Mouse (Mus musculus) hindbrain, embryonic 11.5 days (tissue): ENCODE results near the gene E030018B13Rik. TPM values are rescaled to one million over a fixed set of nuclear protein-coding genes. Genes with fewer than 3 reads are reported as not detected.

Experiments used
- ATAC-seq: fragments of 200-750 bp; cut with Nextera tagmentation; 2 replicates; pipeline ENCODE4 v1.8.0; 2017; ENCODE audit warnings: mild to moderate bottlenecking, moderate TSS enrichment, moderate library complexity; ENCODE audit not compliant: low FRiP score
- DNase-seq: peaks from one replicate; pipeline ENCODE4 v3.0.0-alpha.2; 2015; ENCODE audit warnings: low spot score
- H3K27ac ChIP-seq: fragments of 300-500 bp; sonication (generic); 2 replicates; pipeline ENCODE4 v1.5.1; 2014; ENCODE audit warnings: mild to moderate bottlenecking, low read depth, low read length
- H3K27me3 ChIP-seq: fragments of 300-500 bp; sonication (generic); 2 replicates; pipeline ENCODE4 v1.6.1; 2014; ENCODE audit warnings: mild to moderate bottlenecking, low read length, moderate library complexity, mixed read lengths; ENCODE audit not compliant: control insufficient read depth, insufficient read depth
- H3K36me3 ChIP-seq: fragments of 300-500 bp; sonication (generic); 2 replicates; pipeline ENCODE4 v1.6.1; 2014; ENCODE audit warnings: mild to moderate bottlenecking, low read length, moderate library complexity, mixed read lengths; ENCODE audit not compliant: control insufficient read depth, insufficient read depth
- H3K4me1 ChIP-seq: fragments of 300-500 bp; sonication (generic); replicated peaks from 2 replicates; pipeline ENCODE4 v1.6.1; 2014; ENCODE audit warnings: low read length, mixed read lengths; ENCODE audit not compliant: control insufficient read depth, insufficient read depth
- H3K4me2 ChIP-seq: fragments of 300-500 bp; sonication (generic); replicated peaks from 2 replicates; pipeline ENCODE4 v1.6.1; 2014; ENCODE audit warnings: mild to moderate bottlenecking, low read depth, low read length
- H3K4me3 ChIP-seq: fragments of 300-500 bp; sonication (generic); 2 replicates; pipeline ENCODE4 v1.5.1; 2014; ENCODE audit warnings: low read depth, low read length
- H3K9ac ChIP-seq: fragments of 300-500 bp; sonication (generic); 2 replicates; pipeline ENCODE4 v1.6.1; 2014; ENCODE audit warnings: low read depth, low read length
- H3K9me3 ChIP-seq: fragments of 300-500 bp; sonication (generic); 2 replicates; pipeline ENCODE4 v1.6.1; 2016; ENCODE audit warnings: low read length; ENCODE audit not compliant: control insufficient read depth
- WGBS: fragments of 180-500 bp; shearing (Covaris S2); extraction: QIAGEN DNeasy Blood & Tissue Kit; methylation state at CpG from one replicate; pipeline ENCODE4 v1.1.7; 2014; 5-methylcytosine and 5-hydroxymethylcytosine counted together
- polyA plus RNA-seq: library from polyadenylated mRNA; unstranded; fragments of >200 nt; fragmentation: Nextera tagmentation; extraction: Ambion mirVana; gene quantifications from 2 replicates; pipeline ENCODE4 v1.2.1, GENCODE M21; 2014

The E030018B13Rik gene
- 0.28 TPM in 1 of 2 replicates, not detected in the other for polyA plus RNA-seq

DNA sequence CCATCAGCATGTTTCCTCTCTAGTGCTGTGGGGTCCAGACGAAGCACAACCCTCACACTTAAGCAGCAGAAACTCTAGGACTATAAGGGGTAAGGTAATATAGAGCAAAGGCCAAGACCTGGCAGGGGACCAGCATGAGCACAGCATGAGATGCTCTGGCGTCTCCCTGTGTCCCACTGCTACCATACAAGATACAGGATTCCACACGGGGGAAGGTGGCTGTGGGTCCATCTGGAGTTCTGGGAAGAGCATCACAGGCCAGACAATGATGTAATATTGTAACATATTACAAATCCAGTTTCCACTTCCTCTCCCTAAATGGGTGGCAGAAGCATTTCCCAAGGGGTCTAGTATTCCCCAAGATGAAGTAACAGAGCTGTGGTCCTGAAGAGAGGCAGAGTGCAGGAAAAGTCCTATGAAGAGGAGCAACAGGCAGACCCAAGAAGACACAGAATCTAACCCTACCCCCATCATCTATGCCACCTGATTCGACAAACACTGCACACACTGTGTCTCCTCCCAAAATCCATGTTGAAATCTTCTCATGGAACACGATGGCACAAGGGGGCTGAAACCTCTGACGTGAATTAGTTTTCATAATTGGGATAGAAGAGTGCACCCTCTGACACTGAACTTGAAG lies at the start of gene E030018B13Rik:
Gene E030018B13Rik, plus strand, starts transcription at position 590 of the 640 bp plus-strand sequence.
- no peak for DNase-seq
- H3K27me3 ChIP-seq, result no peaks in the 10 kb centered on the region
- no peaks in the 10 kb centered on the region for H3K9me3 ChIP-seq
- H3K4me2 ChIP-seq, result no peak within 1 kb of the TSS
- no peak within 1 kb of the TSS for H3K9ac ChIP-seq
- ATAC-seq, result no peak
- no peak within 1 kb of the TSS for H3K27ac ChIP-seq
- H3K4me1 ChIP-seq, result peaks cover 18% of the 10 kb centered on the region
- H3K4me3 ChIP-seq, result no peak within 1 kb of the TSS
- no peaks in the 10 kb centered on the region for H3K36me3 ChIP-seq
- WGBS, result 88% methylated on average over 6 of the region's 6 CpGs

DNA sequence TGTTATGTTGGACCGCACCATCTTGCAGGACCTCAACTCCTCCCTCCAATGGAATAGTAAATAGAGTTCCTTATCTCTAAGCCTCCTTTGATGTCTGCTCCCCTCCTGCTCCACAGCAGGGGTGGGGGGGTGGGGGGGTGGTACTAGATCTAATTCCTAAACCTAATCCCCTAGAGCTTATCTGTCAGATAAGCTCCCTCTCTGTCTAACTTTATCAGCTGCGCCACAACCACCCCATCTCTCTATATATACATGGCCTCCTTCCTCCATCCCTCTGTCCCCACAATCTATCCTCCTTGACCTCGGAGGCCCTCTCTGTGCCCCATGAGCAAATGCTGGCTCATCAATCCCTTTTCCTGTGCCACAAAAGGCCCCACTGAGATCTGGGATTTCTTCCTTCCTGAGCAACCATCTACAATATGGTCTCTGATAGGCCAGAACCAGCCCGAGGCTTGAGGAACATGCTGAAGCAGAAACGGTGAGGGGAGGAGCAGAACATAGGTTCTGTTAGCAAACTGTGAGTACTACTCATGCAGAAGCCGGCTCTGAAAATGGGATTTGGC lies 48.2 kb upstream of the E030018B13Rik start:
- Histone ChIP-seq H3K36me3 (no peaks in the 10 kb centered on the region), H3K27ac (no peak overlapping the region), H3K4me2 (no peak overlapping the region), H3K27me3 (no peaks in the 10 kb centered on the region), H3K9ac (no peak overlapping the region), H3K4me3 (no peak overlapping the region), H3K4me1 (no peaks in the 10 kb centered on the region), H3K9me3 (no peaks in the 10 kb centered on the region)
- WGBS, result 66% methylated on average over 6 of the region's 6 CpGs
- ATAC-seq (no peak), DNase-seq (no peak)

DNA sequence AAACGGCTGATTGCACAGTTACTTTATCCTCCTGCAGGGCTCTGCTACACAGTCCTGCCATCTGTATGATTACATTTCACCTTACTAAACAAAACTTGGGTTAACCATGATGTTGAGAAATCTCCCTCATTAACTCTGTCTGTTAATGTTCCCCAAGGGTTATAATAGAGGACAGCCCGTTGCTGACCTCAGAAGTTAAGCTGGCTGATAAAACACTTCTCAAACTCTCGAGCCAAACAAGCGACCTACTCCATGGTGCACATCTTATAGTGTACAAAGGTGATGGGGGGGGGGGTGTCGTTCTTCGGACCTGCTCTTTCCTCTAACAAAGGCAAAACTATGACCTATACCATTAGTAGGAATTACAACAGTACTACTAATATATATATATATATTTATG lies 45.0 kb upstream of the E030018B13Rik start:
- no peak for ATAC-seq
- Histone ChIP-seq H3K27me3 (no peaks in the 10 kb centered on the region), H3K4me2 (no peak overlapping the region), H3K27ac (no peak overlapping the region), H3K36me3 (no peaks in the 10 kb centered on the region), H3K4me1 (no peaks in the 10 kb centered on the region), H3K9me3 (no peaks in the 10 kb centered on the region), H3K9ac (no peak overlapping the region), H3K4me3 (no peak overlapping the region)
- DNase-seq, result no peak
- WGBS, result 84% methylated on average over 6 of the region's 6 CpGs

DNA sequence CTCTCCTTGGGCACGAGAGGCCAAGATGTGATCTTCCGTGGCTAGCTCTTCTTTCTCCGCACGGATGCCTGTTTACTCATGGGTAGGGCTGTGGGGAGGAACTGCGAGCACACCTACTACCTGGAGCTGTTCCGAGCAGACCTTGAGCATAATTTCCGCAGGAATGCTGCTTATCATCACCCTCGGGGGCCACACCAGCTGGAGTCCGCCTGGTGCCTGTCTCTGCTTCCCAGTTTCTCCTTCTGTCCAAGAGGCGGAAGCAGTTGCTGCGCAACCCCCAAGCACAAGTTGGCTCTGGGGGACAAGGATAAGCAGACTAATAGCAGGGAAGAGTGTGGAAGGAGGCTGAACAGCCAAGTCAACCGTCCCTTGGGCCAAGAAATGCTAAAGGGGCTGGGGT lies 42.8 kb upstream of the E030018B13Rik start:
- Histone ChIP-seq H3K36me3 (no peaks in the 10 kb centered on the region), H3K4me3 (no peak overlapping the region), H3K27ac (no peak overlapping the region), H3K27me3 (no peaks in the 10 kb centered on the region), H3K9me3 (no peaks in the 10 kb centered on the region), H3K9ac (no peak overlapping the region), H3K4me2 (no peak overlapping the region), H3K4me1 (no peaks in the 10 kb centered on the region)
- no peak for DNase-seq
- ATAC-seq, result no peak
- WGBS, result 65% methylated on average over 12 of the region's 12 CpGs

DNA sequence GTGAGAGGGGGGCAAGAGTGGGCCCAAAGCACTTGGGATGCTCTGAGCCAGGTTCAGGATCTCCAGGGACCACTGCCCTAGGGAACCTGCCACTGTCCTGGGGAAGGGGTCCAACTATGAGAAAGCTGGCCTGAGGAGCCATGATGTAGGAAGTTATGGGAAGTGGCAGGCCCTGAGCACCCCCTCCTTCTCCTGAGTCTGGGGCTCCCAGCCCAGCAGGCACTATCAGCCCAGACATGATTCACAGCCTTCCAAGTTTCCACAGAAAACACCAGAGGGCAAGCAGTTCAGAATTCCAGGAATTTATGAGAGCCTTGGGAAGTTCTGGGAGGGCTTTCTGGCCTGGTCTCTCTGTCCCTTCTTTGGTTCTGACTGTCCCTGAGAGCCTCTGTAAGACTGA lies 41.0 kb upstream of the E030018B13Rik start:
- no peaks in the 10 kb centered on the region for H3K9me3 ChIP-seq
- no peak overlapping the region for H3K9ac ChIP-seq
- H3K4me1 ChIP-seq, result no peaks in the 10 kb centered on the region
- no peaks in the 10 kb centered on the region for H3K36me3 ChIP-seq
- no peak overlapping the region for H3K4me3 ChIP-seq
- H3K4me2 ChIP-seq, result no peak overlapping the region
- ATAC-seq (no peak), DNase-seq (no peak)
- H3K27me3 ChIP-seq, result no peaks in the 10 kb centered on the region
- no peak overlapping the region for H3K27ac ChIP-seq

DNA sequence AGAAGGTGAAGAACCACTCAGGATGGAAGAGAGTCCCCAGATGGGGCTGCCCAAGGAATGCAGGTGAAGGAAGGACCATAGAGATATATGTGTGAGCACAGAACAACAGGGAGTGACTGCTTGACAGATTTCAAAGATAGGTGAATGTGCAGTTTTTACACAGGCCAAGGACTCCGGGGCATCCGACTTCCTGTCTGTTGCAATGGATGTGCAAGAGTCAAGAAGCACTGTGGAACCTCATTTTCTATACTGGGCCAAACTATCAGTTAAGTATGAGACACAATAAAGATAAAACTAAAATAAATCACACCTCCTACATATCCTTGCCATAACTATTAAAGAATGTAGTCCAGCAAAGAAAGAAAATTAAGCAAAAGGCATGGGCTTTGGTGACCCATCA lies 40.0 kb upstream of the E030018B13Rik start:
- no peaks in the 10 kb centered on the region for H3K9me3 ChIP-seq
- H3K4me2 ChIP-seq, result no peak overlapping the region
- no peaks in the 10 kb centered on the region for H3K36me3 ChIP-seq
- no peak overlapping the region for H3K9ac ChIP-seq
- DNase-seq, result no peak
- no peak for ATAC-seq
- WGBS, result 95% methylated on average over 2 of the region's 2 CpGs
- no peak overlapping the region for H3K4me3 ChIP-seq
- H3K27ac ChIP-seq, result no peak overlapping the region
- no peaks in the 10 kb centered on the region for H3K4me1 ChIP-seq
- H3K27me3 ChIP-seq, result no peaks in the 10 kb centered on the region

DNA sequence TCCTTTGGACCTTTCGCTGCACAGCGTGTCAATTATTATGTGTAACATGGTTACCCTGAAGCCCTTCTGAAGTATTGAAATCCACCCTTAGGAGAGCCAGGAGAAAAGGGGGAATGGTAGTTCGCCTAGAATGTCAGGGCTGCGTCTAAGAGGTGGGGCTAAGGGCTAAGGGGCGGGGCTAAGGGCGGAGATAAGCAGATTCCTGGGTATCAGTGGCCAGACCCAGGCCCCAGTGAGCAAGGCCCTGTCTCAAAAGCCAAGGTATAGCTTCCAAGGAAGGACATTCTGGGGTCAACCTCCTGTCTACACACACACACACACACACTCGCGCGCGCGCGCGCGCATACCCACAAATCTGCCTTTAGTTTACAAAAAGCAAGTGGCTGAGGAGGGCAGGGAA lies 39.0 kb upstream of the E030018B13Rik start:
- Histone ChIP-seq H3K27me3 (no peaks in the 10 kb centered on the region), H3K9me3 (no peaks in the 10 kb centered on the region), H3K4me1 (no peaks in the 10 kb centered on the region), H3K4me2 (no peak overlapping the region), H3K4me3 (no peak overlapping the region), H3K9ac (no peak overlapping the region), H3K27ac (no peak overlapping the region), H3K36me3 (no peaks in the 10 kb centered on the region)
- peak; percentile 29 for DNase-seq
- no peak for ATAC-seq
- WGBS, result 28% methylated on average over 14 of the region's 14 CpGs

DNA sequence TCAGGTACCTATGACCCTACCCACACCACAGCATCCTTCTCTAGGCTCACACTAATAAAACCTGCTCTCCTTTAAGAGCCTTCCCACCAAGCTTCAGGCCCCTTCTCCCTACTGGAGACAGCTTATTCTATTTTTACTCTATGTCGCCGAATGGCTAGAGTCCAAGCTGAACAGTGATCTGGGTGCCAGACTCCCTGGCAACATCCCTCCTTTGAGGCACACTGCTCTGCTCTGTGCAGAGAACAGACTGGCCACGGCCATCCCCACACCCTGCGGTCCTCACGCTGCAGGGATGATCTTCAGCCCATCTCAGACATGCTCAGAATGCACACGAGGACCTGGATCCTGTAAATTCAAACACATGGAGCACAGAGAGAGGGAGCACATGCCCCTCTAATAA lies 37.1 kb upstream of the E030018B13Rik start:
- H3K27me3 ChIP-seq, result no peaks in the 10 kb centered on the region
- H3K4me1 ChIP-seq, result no peaks in the 10 kb centered on the region
- no peak for DNase-seq
- 89% methylated on average over 6 of the region's 6 CpGs for WGBS
- ATAC-seq, result no peak
- no peak overlapping the region for H3K4me3 ChIP-seq
- no peak overlapping the region for H3K27ac ChIP-seq
- no peaks in the 10 kb centered on the region for H3K36me3 ChIP-seq
- H3K9ac ChIP-seq, result no peak overlapping the region
- H3K4me2 ChIP-seq, result no peak overlapping the region
- H3K9me3 ChIP-seq, result no peaks in the 10 kb centered on the region

DNA sequence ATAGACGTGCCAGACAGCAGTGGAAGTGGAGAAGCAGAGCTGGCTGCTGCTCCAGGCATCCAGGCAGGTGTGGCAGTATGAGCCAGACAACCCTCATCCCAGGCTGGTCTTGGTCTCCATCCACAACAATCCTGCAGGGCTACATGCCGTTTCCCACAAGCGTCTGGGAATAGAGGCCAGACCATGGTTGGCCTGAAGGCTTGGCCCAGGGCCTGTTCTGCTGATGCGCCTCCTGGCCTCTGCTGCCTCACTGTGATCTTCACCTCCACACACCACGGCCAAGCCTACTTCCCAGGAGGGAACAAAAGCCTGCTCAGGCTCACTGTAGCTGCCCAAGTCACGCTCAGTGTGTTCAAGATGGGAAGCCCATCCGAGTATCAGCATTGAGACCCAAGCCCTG lies 33.9 kb upstream of the E030018B13Rik start:
- Histone ChIP-seq H3K27ac (no peak overlapping the region), H3K4me1 (no peaks in the 10 kb centered on the region), H3K9ac (no peak overlapping the region), H3K36me3 (0 out of 2 replicates have a peak, but pooled peaks cover 1% of the 10 kb centered on the region), H3K9me3 (no peaks in the 10 kb centered on the region), H3K27me3 (no peaks in the 10 kb centered on the region), H3K4me2 (no peak overlapping the region), H3K4me3 (no peak overlapping the region)
- no peak for DNase-seq
- 93% methylated on average over 7 of the region's 7 CpGs for WGBS
- no peak for ATAC-seq
